Mouse (Mus musculus) embryo, embryonic 11 days (tissue): ENCODE results near the gene Col4a1.

Experiments
- DNase-seq: peaks from one replicate; pipeline ENCODE4 v3.0.0-alpha.2; 2015

Col4a1 gene

DNA sequence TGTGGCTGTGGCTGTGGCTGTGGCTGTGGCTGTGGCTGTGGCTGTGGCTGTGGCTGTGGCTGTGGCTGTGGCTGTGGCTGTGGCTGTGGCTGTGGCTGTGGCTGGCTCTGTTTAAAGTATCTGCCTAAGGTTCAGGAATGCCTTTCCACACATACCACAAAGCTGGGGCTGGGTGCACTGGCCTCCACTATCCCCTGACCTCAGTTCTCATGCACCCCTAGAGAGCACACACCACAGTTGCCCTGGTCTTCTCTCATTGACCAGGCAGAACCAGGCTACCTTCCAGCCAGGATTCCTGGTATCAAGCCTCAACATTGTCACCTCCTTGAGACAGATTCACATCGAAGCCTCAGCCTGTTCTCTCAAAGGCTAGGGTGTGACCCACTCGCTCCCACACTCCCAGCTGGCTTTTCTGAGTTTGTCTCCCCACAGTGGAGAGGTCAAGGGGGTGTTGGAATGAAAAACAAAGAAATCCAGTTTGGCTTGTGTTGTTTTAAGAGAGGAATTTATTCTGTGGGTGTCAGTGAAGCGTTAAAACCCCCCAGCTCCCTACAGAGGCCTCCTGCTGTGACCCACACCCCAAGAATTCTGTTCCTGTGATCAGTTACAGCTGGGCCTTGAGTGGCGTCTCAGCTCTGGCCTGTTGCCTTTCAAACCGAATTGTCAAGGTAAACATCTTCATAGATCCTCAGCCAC, 15.2 kb upstream of the Col4a1 start:
- no peak for DNase-seq

DNA sequence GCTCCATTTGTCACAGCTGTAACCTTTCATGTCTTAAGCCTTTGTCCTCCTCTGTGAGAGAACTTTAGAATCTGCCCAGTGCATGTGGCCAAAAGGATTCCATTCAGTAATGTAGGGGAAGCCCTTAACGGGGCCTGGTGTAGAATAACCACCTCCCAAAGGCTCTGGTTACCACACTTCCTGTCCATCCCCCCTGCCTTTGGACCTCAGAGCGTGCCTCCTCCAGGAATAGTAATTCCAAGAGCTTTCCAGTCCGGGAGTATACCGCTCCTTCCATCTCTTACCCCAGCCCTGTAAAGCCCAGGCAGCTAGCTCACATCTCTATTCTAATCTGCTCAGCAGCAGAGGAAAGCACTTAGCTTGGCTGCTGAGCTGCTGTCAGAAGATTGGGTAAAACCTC, 14.7 kb upstream of the Col4a1 start:
- DNase-seq: peak; percentile 38

DNA sequence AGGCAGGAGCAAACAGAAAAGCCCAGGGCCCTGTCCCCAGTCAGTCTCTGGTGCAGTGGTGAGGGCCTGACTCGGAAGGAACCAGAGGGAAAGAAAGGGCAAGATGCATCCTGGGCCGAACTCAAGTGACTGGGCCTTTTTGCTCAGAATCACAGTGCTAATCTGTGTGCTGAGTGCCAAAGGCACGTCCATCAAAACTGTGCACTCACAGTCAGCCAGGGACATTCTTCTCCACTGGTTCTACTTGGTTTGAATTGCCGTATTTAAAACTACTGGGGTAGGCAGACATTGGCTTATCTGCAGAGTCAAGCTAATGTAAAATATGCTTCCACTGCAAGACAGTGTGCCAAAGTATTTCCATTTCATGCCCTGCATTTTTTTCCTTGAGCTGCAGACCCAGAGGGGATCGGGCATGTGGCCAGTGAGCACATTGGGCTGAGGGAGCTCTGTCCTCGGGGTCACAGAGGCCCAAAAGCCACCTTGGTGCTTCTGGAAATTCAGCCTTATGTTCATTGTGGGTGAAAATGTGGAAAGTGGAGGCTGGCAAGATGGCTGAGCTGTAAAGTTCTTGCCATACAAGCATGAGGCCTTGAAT, 12.3 kb upstream of the Col4a1 start:
- DNase-seq: no peak

DNA sequence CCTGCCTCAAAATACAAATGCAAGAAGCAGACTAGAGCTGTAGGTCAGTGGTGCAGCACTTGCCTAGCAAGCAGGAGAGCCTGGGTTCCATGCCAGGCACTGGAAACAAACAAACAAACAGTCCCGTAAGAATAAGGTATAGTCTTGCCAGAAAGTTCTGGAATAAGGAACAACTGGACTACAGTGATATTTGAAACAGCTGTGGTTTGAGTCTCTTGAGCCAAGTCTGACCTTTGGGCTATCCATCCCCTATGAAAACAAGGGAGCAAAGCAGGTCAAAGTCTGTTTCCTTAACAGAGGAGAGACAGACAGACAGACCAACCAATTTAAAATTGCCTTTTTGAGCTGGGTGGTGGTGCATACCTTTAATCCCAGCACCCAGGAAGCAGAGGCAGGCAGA, 11.1 kb upstream of the Col4a1 start:
- no peak for DNase-seq

DNA sequence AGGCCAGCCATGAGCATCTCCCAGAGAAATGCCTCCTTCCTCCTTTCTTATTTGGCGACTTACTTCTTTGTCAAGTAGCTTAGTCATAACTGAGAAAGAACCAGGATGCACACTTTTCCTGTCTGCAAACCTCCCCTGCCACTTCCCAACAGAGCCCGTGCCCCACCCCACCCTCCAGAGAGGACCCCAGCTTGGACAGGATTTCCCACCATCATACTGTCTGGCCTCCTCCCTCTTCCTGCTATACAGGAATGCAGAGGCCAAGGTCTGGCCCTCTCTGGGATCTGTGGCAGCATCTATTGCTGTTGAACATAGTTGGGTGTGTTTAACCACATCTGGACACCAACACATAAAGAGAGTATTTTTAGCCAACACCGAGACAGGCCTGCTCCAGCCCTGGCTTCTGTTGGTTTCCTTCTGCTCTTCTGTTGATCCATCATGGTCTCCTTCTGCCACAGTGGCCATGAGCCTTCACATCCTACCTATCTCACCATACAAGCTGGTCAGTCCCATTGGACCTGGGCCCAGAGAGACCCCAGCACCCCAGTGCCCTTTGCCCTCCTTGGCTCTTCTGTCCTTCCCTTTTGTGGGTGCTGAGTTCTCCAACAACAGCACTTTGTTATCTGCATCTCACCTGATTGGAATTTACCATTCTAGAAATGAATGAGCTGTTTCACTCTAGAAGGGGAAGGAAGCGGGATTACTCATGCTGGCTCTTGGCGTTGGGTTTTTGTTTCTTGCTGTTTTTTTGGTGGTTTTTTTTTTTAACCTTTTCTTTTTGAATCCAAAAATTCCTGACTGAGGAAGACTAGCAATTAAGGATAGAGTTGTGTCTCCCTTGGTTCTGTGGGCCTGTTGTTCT, 10.3 kb upstream of the Col4a1 start:
- DNase-seq: no peak

DNA sequence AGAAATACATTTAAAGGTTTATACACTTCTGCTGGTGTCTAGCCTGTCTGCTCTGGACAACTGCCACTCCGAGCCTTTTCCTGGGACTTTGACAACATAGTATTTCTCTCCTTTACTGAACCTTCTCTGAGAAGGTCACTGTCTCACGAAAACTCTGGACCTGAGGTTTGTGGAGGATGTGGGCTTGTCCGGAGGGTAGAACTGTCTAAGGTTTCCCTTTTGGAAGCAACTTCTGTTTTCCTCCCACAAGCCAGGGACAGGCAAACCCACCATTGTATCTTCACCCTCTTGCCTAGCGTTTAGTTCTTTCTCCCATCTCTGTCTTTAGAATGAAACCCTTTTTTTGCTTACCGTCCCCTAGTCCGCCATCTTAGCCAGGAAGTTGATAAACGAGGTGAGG, 9.2 kb upstream of the Col4a1 start:
- no peak for DNase-seq

DNA sequence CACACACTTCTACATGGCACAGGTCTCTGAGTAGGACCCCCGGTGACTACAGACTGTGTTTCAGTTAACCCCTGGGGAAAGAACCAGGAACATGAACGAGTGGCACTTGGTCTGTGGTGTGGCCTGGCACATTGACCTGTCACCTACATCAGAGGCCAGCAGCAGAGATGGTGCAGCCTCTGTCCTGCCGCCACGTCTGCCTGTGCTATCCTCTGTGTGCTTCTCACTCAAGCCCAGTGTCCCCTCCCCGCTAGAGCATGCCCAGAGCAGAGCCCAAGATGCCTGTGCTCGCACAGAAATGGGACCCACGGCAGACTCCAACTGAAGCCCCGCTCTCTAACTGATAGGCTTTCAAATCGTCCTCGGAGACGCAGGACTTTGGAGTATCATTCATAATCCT, 6.8 kb upstream of the Col4a1 start:
- no peak for DNase-seq

DNA sequence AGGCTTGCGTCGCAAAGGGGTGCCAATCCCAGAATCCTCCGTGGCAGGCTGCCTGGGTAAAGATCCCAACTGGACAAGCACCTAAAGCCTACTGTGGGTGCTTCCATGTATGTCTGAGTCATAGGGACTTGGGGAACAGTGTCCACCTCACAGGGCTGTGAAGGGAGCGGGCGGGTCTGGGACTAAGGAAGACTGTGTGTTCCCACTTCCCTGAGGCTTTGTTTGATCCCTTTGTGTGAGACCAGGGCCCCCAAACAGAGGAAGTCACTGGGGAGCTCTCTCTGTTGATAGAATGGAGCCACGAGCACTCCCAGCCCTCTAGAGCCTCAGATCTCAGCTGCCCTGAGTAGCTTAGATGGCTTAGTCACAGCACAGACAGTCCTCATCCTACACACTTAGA, 3.5 kb upstream of the Col4a1 start:
- DNase-seq: no peak

DNA sequence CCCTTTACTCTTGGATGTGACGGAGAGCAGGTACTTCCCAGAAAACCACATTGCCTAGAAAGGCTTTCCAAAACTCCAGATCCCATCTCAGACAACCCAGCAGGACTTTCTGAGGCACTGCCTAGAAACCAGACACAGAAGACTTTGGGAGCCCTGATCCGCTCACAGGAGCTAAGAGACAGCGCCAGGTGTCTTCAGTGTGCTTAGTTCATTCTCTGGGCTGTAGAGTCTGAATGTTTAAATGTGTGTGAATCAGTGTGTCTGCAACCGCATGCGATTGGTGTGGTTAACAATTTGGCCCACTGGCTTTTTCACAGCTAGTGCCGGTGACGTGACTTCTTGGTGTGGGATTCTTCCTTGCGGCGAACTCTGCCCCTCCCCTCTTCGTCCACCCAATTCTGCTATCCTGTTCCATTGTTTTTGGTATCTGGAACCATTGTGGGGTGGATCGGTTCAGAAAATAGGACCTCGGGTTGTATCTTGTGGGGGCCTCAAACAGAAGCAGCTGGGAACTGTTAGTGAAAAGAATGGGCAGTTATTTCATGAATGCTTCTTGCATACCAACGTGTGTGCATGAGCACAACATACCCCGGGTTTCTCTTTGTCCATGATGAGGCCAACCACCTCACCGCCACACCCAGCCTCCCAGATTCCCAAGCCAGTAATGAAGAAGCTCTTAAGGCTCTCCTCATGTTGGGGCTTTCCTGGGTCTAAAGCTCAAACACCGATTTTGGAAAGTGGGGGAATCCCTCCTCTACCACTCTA, 2.7 kb upstream of the Col4a1 start:
- no peak for DNase-seq

DNA sequence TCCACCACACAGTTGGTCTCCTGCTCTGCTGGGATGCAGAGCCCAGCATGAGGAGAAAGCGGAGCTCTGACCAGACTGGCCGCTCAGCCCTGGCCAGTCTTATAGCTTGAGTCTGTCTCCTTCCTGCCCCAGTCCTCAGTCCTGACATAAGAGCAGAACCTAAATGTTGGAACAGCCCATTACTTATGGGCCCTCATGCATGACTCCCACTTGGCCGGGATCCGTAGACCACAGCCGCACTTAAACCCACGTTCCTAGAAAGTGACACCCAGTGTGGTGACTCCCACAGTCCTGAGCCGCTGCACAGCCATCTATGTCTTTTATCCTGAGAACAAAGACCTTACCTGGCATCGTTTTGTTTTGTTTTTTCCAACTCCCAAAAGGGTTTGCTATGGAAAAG, 2.0 kb upstream of the Col4a1 start:
- DNase-seq: no peak

DNA sequence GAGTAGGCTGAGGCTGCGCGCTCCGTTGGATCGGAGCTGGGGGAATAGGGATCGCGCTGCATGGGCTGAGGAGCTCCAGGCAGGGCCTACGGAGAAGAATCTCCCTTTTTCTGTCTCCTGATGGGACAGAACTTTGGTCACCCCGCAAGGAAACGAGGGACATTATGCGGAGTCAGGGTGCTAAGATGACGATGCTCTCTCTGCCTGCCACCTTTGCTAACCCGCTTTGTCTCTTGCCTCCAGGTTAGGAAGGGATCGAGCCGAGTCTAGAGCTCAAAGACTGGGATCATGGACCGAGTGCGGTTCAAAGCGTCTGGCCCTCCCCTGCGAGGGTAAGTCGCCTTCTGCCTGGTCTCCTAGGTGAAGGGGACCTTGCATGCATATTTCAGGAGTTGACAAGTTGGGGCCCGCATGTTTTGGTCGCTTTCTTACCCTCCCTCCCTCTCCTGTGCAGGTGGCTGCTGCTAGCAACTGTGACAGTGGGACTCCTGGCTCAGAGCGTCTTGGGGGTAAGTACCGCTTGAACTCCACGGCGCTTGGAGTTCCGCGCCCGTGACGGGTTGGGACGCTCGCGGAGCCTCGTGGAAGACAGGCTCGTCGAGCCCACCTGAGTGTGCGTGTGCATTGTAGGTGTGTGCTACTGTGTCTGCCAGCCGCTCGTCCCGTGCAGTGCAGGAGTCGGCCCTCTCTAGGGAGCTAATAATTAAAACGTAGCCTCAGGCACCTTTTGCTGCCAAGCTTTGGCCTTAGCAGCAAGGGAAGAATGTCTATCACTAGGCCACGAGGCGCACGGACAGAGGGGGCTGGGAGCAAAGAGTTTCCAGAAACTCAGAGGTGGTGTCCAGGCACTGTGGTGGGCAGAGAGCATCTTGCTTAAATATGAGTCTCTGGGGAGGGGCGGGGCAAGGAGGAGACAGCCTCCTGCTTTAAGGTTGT, 818 bp upstream of the Col4a1 start:
- peak; percentile 60 for DNase-seq

DNA sequence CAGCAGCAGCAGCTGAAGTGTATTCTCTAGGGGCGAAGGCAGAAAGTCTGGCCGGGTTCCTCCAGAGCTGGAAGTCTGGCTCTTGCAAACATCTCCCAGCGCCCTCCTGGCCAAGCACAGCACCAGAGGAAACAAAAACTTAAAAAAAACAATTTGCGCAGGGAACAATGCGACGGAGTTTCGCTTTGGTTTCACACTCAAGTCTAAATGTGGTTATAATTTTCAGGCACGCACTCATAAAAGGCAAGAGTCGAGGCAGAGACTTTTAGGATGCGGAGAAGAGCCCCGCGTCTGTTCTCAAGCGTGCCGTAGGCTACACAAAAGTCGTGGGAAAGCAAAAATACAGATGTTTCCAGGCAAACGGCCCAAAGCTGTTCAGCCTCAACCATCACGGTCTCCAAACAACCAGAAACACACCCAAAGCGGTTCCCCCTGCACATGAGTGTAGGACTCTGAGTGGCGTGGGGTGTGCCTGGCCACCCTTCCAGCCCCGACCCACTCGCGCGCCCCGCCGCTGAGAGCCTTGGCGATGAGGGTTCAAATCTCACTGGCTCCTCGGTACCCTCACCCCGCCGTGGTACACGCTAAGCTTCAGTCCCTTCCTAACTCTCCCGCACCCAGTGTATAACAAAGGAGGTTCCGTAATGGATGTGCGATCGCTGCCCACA, 811 bp downstream of the Col4a1 start:
- DNase-seq: peak; percentile 66

DNA sequence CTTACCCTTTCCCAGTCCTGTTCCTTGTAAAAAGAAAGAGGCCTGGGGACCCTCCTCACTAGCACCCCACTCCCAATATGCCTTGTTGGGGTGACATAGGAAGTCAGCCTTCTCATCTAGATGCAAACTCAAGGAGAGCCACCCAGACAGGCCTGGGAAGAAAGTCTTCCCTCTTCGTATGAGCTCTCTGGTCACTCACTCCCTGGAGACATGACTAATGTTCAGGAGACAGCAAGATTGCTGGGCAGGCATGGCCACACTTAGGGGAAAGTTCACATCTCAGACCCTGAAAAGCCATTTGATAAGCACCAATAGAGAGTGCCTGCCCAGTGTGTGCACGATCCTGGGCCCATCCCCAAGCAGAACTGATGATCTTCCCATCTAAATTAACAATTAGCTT, 2.6 kb downstream of the Col4a1 start:
- DNase-seq: no peak

DNA sequence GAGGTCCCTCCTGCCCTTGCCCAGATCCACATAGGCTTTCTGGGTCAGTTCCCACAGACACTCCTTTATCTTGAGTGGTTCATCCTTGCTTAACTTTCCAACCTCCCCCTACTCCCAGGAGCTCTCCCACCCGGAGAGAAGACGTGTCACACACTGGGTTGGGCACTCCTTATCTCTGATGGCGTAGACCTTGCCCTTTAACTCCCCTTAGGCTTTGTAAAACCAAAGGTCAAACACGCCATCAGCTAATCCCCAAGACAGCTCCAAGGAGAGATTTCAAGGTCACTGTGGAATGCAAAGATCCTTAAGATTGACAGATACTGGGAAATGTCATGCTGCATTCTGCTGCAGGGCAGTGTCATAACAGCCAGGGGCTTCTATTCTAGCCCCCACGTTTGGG, 3.4 kb downstream of the Col4a1 start:
- no peak for DNase-seq

DNA sequence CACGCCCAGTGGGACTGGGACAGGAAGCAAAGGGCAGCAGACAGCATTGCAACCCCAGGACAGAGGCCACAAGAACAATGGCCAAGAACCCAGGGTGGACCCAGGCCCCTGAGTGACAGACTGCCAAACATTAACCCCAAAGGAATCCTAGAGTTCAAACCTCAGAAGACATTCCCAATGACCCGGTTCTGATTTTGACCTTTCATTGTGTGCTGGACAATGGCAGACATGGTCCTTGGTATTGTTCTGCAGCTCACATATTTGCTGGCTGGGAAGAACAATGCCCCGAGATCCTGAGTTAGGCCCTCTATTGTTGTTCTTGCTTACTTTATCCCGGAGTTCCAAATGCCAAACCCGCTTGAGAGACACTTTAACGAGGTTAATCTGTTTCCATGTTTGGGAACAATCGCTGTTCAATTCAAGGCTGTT, 4.0 kb downstream of the Col4a1 start:
- no peak for DNase-seq

DNA sequence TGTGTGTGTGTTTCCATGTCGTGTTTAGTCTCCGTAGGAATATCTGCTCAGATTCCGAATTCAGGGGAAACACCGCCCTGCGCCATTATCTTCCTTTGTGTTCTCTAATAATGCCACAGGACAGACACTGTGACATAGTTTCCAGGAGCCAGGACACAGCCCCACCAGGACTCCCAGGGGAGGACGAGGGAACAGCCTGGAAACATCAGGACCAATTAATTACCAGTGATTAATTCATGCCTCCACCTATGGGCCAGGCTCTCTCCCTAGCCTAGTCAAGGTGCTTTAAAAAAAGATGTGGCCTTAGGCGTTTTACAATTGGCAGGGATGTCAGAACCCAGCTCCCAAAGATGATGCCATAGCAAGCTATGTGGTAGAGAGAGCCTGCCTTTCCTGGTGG, 5.2 kb downstream of the Col4a1 start:
- no peak for DNase-seq

DNA sequence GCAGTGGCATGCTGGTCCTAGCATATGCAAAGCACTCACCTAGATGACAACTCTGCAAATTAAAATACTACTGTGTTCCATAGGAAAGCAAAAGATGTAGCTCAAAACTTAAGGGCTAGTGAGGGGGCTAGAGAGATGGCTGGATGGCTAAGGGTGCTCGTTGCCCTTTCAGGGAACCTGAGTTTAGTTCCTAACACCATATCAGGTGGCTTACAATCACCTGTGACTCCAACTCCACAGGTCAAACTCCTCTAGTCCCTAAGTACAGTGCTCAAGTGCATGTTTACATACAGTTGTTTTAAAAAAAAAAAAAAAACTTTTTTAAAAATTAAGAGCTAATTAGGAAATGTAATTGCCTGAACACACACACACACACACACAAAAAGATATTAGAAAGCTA, 7.1 kb downstream of the Col4a1 start:
- no peak for DNase-seq

DNA sequence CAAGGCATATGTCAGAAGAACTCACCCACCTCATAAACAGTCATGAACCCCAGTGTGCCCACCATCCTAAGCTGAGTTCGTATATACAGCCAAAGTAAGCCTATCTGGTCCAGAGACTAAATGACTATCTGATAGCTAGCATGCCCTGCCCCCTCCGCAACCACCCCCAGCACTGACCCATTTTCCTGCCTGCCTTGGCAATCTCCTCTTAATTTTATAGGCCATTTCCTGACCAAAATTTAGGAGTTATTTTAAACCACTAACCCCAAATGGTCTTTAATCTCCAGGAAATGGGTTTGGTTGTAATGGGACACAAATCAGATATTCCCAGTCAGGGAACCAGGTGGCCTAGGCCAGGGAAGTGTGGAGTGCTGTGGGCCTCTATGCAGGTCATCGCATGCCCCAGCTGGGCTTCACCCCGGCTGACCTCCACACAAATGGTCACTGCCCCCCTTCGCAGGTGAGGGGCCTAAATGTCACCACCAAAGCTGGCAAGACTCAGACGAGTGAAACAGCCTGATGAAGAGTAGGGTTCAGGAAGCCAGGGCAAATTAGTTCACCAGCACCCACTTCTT, 8.5 kb downstream of the Col4a1 start:
- DNase-seq: no peak

DNA sequence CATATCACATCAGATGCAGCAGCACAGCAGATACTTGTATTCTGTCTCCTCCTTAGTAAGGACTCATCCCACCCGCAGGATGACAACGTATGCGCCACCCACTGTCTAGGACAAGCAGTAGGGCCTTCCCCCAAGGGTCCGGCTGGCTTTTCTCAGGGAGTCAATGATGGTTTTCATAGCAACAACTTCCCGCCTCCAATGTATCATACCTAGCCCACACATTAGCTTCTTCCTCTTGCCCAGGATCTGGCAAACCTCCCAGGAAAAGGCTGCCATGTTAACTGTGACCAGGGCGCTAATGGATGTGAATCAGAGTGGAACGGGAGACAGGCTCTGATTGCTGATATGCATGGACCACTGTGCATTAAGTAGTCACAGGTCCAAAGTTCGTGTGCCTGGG, 12.2 kb downstream of the Col4a1 start:
- DNase-seq: no peak

DNA sequence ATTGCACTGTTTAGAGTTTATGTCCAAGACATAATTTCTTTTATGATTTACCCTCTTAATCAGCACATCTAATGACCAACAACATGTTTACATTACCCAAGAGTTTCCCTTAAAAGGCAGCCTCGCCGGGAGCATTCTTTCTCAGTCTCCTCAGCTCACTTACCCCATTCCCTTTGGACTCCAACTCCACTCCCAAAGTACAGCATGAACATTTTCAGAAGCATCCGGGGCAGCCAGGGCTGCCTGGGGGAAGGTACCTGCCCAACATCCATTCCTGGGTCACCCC, 13.4 kb downstream of the Col4a1 start:
- no peak for DNase-seq

DNA sequence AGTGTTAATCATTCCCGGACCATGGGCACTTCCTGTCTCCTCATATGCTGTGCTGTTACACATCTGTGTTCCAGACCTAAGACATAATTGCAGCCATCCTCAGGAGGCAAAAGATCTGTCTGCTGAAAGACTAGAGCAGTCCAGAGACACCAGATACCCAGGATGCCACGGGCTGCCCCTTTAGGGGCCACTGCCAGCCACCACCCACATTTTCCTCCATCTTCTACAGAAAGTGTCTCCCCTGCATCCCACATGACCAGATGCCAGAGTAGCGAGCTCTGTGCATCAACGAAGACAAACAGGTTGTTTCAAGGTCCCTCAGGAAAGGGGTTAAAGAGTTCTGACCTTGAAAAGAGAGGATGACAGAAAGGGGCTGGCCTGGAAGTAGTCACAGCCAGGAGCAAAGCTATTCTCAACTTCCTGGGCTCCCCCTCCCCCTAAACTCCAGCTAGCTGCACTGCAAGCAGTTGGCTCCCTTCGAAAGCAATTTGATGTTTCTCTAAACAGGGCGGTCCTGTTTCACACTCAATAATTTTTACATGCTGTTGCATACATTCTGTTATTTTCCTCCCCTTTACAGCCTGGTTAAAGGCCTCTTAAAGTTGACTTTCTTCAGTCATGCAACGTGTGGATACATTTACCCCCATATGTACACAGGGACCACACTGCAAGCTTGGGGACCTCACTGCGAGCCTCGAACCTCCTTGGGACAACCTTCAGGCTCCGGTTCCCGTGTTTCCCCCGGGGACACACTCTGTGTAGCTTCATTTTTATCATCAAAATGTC, 13.9 kb downstream of the Col4a1 start:
- DNase-seq: peak; percentile 53
